Mouse (Mus musculus): ENCODE measurements at regions not wholly inside any gene's neighbourhood (a gene's known extent, or its start where the extent isn't known, plus 50 kb on each side); places are given as distances from the start of the nearest gene placed in this dataset.
A peak's percentile ranks its signal among the peaks of the same experiment; 100 is the strongest.

DNA sequence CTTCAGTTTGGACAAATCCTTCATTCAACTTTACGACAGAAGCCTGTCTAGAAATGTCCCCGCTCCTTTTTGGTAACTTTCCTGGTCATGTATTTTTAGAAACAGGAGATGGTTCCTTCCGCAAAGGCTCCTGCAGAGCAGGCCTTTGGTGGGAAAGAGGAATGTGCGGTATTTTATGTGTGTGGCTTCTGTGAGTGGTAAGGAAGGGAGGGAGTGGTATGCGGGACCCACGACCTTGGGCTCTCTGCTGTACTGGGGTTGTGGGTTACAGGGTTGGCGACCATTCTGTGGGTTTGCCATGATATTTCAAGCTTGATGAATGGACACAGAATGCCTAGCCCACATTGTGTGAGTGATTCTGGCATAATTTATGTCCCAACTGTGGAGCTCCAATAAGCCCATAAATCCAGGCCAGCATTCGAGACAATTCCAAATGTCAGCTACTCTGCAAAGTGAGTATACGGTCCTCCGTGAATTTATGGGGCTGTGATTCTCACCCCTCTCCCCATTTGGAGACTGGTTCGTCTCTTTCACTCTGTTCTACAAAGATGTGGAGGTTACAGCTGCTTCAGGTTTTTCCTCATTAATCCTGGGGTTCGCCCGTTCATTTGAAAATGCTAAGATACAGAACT is 109.3 kb upstream of the Rxfp2 start:
- H3K4me3 ChIP-seq (replicated peaks) = no peak overlapping the region
- H3K4me1 ChIP-seq = peaks cover 2% of the 10 kb centered on the region; the same call in 1 of the 2 replicates
- H3K9ac ChIP-seq = no peak overlapping the region
- WGBS = 51% methylated on average over 13 of the region's 13 CpGs
- no peak overlapping the region for H3K27ac ChIP-seq (replicated peaks)
- H3K36me3 ChIP-seq = no peaks in the 10 kb centered on the region
- no peaks in the 10 kb centered on the region for H3K27me3 ChIP-seq
- H3K9me3 ChIP-seq (replicated peaks) = no peaks in the 10 kb centered on the region
- ATAC-seq (ENCODE audit: insufficient number of reproducible peaks, low FRiP score, low TSS enrichment, low read depth) = 0 out of 2 replicates have a peak, but pooled peaks have one; percentile 29
- H3K4me2 ChIP-seq (replicated peaks) = no peak overlapping the region

- ATAC-seq (ENCODE audit: insufficient number of reproducible peaks, low FRiP score, low TSS enrichment, low read depth) = no peak
- Histone ChIP-seq H3K9me3 (replicated peaks) (no peaks in the 10 kb centered on the region), H3K4me2 (replicated peaks) (no peak overlapping the region), H3K4me1 (peaks cover 2% of the 10 kb centered on the region; the same call in 1 of the 2 replicates), H3K27me3 (no peaks in the 10 kb centered on the region), H3K9ac (no peak overlapping the region), H3K36me3 (no peaks in the 10 kb centered on the region), H3K27ac (replicated peaks) (no peak overlapping the region), H3K4me3 (replicated peaks) (no peak overlapping the region)
- WGBS = 35% methylated on average over 8 of the region's 8 CpGs
These were observed 108.5 kb upstream of the Rxfp2 start for GRCm38 (mm10) chr5:149909971-149910370.

GRCm38 (mm10) chr5:149911968-149912367 is 106.5 kb upstream of the Rxfp2 start:
- no peak overlapping the region for H3K27ac ChIP-seq (replicated peaks)
- H3K4me1 ChIP-seq = peaks cover 2% of the 10 kb centered on the region; the same call in 1 of the 2 replicates
- no peaks in the 10 kb centered on the region for H3K9me3 ChIP-seq (replicated peaks)
- no peak for ATAC-seq (ENCODE audit: insufficient number of reproducible peaks, low FRiP score, low TSS enrichment, low read depth)
- no peaks in the 10 kb centered on the region for H3K27me3 ChIP-seq
- 86% methylated on average over 8 of the region's 8 CpGs for WGBS
- H3K4me2 ChIP-seq (replicated peaks) = no peak overlapping the region
- H3K36me3 ChIP-seq = no peaks in the 10 kb centered on the region
- H3K9ac ChIP-seq = no peak overlapping the region
- H3K4me3 ChIP-seq (replicated peaks) = no peak overlapping the region

DNA sequence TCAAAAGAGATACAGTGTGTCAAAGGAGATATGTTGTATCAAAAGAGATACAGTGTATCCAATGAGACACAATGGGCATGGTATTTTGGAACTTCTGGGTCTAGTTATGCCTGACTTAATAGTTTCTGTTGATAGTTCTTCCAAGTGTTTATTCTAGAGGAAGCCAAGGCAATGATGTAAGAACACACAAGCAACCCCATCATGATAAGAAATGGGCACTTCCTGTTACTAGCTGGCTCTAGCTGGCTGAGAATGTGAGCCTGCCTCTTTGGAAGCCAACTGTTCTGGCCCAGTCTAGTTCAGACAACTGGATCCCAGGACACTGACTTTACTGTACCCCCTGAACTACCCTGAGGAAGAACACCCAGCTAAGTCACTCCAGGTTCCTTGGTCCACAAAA is 102.7 kb upstream of the Rxfp2 start:
- H3K9me3 ChIP-seq (replicated peaks) = no peaks in the 10 kb centered on the region
- H3K9ac ChIP-seq = no peak overlapping the region
- ATAC-seq (ENCODE audit: insufficient number of reproducible peaks, low FRiP score, low TSS enrichment, low read depth) = no peak
- H3K27ac ChIP-seq (replicated peaks) = no peak overlapping the region
- no peaks in the 10 kb centered on the region for H3K4me1 ChIP-seq
- no peaks in the 10 kb centered on the region for H3K36me3 ChIP-seq
- no peak overlapping the region for H3K4me3 ChIP-seq (replicated peaks)
- no peak overlapping the region for H3K4me2 ChIP-seq (replicated peaks)
- H3K27me3 ChIP-seq = no peaks in the 10 kb centered on the region

DNA sequence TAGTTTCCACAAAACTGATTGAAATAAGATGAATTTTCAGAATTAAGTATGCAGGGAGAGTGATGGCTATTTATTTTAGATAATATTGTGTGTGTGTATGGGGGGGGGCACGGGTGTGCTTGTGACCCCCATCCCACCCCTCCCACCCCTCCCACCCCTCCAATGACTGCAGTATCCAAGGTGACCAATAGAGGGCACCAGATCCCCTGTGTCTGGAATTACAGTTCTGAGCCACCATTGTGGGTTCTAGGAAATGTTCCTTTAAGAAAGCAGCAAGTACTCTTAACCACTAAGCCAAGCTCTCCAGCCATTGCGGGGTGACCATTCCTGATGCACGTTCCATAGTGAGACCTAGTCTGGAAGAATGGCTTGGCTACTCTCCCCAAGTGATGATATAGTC is 101.1 kb upstream of the Rxfp2 start:
- ATAC-seq (ENCODE audit: insufficient number of reproducible peaks, low FRiP score, low TSS enrichment, low read depth) = no peak
- WGBS = 31% methylated on average over 3 of the region's 3 CpGs
- no peak overlapping the region for H3K4me2 ChIP-seq (replicated peaks)
- no peaks in the 10 kb centered on the region for H3K27me3 ChIP-seq
- H3K36me3 ChIP-seq = no peaks in the 10 kb centered on the region
- no peak overlapping the region for H3K9ac ChIP-seq
- no peak overlapping the region for H3K4me3 ChIP-seq (replicated peaks)
- no peaks in the 10 kb centered on the region for H3K4me1 ChIP-seq
- no peaks in the 10 kb centered on the region for H3K9me3 ChIP-seq (replicated peaks)
- no peak overlapping the region for H3K27ac ChIP-seq (replicated peaks)

DNA sequence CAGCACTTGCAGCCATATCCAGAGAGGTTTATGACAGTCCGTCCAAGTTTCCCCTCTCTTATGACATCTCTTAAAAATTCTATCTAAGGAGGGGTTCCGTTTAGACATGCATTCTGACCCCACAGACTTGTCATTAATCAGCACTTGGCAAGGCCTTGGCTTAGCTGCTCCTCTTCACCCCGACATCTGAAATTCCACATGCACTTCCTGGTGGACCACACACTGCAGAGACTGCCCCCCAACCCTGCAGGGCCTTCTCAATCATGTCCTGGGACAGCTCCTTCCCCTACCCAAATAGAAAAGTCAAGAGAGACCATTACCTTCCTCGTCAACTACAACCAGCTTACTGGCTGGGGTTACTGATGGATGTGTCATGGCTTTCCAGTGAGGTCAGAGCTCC is 99.4 kb upstream of the Rxfp2 start:
- no peak overlapping the region for H3K4me3 ChIP-seq (replicated peaks)
- no peaks in the 10 kb centered on the region for H3K9me3 ChIP-seq (replicated peaks)
- no peak overlapping the region for H3K9ac ChIP-seq
- H3K4me1 ChIP-seq = no peaks in the 10 kb centered on the region
- no peak overlapping the region for H3K4me2 ChIP-seq (replicated peaks)
- H3K36me3 ChIP-seq = no peaks in the 10 kb centered on the region
- H3K27me3 ChIP-seq = no peaks in the 10 kb centered on the region
- 62% methylated on average over 4 of the region's 4 CpGs for WGBS
- H3K27ac ChIP-seq (replicated peaks) = no peak overlapping the region
- ATAC-seq (ENCODE audit: insufficient number of reproducible peaks, low FRiP score, low TSS enrichment, low read depth) = no peak

GRCm38 (mm10) chr5:149920326-149920725 is 98.1 kb upstream of the Rxfp2 start:
- no peak overlapping the region for H3K9ac ChIP-seq
- H3K4me2 ChIP-seq (replicated peaks) = no peak overlapping the region
- no peaks in the 10 kb centered on the region for H3K4me1 ChIP-seq
- H3K9me3 ChIP-seq (replicated peaks) = no peaks in the 10 kb centered on the region
- no peak for ATAC-seq (ENCODE audit: insufficient number of reproducible peaks, low FRiP score, low TSS enrichment, low read depth)
- H3K27ac ChIP-seq (replicated peaks) = no peak overlapping the region
- H3K36me3 ChIP-seq = no peaks in the 10 kb centered on the region
- 80% methylated on average over 4 of the region's 4 CpGs for WGBS
- H3K27me3 ChIP-seq = no peaks in the 10 kb centered on the region
- H3K4me3 ChIP-seq (replicated peaks) = no peak overlapping the region

DNA sequence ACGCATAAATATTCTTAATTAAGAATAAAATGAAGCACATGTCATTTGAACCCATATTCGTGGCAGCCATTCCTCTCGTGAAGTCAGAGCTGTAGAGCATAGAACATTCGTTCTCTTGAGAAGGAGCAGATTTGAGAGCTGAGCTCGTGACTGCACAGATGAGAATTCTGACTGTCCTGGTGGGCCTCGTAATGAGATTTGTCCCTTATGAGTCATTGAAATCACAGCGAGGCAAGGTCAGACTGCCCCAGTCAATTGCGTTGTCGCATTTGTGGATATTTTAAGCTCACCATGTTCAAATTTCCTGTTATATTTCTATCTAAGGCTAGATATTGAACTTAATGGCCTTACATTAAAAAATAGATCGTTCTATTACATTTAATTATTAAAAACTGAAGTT is 94.0 kb upstream of the Rxfp2 start:
- no peaks in the 10 kb centered on the region for H3K9me3 ChIP-seq (replicated peaks)
- H3K27ac ChIP-seq (replicated peaks) = no peak overlapping the region
- H3K36me3 ChIP-seq = no peaks in the 10 kb centered on the region
- H3K4me1 ChIP-seq = no peaks in the 10 kb centered on the region
- no peak for ATAC-seq (ENCODE audit: insufficient number of reproducible peaks, low FRiP score, low TSS enrichment, low read depth)
- WGBS = 87% methylated on average over 10 of the region's 10 CpGs
- no peaks in the 10 kb centered on the region for H3K27me3 ChIP-seq
- no peak overlapping the region for H3K4me3 ChIP-seq (replicated peaks)
- H3K9ac ChIP-seq = no peak overlapping the region
- no peak overlapping the region for H3K4me2 ChIP-seq (replicated peaks)

- 59% methylated on average over 2 of the region's 2 CpGs for WGBS
- Histone ChIP-seq H3K27ac (replicated peaks) (no peak overlapping the region), H3K9me3 (replicated peaks) (no peaks in the 10 kb centered on the region), H3K4me3 (replicated peaks) (no peak overlapping the region), H3K4me2 (replicated peaks) (no peak overlapping the region), H3K4me1 (no peaks in the 10 kb centered on the region), H3K9ac (no peak overlapping the region), H3K27me3 (no peaks in the 10 kb centered on the region), H3K36me3 (no peaks in the 10 kb centered on the region)
- ATAC-seq (ENCODE audit: insufficient number of reproducible peaks, low FRiP score, low TSS enrichment, low read depth) = no peak
These were observed 91.7 kb upstream of the Rxfp2 start for GRCm38 (mm10) chr5:149926786-149927185.

- ATAC-seq (ENCODE audit: insufficient number of reproducible peaks, low FRiP score, low TSS enrichment, low read depth) = no peak
- WGBS = 65% methylated on average over 9 of the region's 9 CpGs
- Histone ChIP-seq H3K4me3 (replicated peaks) (no peak overlapping the region), H3K4me1 (no peaks in the 10 kb centered on the region), H3K9ac (no peak overlapping the region), H3K4me2 (replicated peaks) (no peak overlapping the region), H3K27me3 (no peaks in the 10 kb centered on the region), H3K9me3 (replicated peaks) (no peaks in the 10 kb centered on the region), H3K27ac (replicated peaks) (no peak overlapping the region), H3K36me3 (no peaks in the 10 kb centered on the region)
These were observed 86.8 kb upstream of the Rxfp2 start for GRCm38 (mm10) chr5:149931574-149932161.

DNA sequence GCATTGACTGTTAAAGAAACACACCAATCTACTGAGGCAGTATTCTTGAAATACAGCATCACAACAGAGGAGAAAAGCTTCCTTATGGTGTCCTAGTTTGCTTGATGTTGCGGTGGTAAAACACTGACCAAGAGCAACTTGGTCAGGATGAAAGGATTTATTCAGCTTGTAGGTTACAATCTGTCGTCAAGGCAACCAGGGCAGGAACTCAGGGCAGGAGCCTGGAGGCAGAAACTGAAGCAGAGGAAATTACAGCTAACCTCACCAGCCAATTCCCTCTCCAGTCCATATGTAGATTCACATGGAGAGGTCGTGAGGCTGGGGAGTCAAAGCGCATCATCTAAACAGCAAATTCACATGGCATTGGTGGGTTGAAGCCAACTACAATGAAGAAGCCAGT is 86.3 kb upstream of the Rxfp2 start:
- 34% methylated on average over 4 of the region's 4 CpGs for WGBS
- Histone ChIP-seq H3K4me1 (no peaks in the 10 kb centered on the region), H3K36me3 (no peaks in the 10 kb centered on the region), H3K27me3 (no peaks in the 10 kb centered on the region), H3K9ac (no peak overlapping the region), H3K9me3 (replicated peaks) (no peaks in the 10 kb centered on the region), H3K4me3 (replicated peaks) (no peak overlapping the region), H3K4me2 (replicated peaks) (no peak overlapping the region), H3K27ac (replicated peaks) (no peak overlapping the region)
- no peak for ATAC-seq (ENCODE audit: insufficient number of reproducible peaks, low FRiP score, low TSS enrichment, low read depth)

GRCm38 (mm10) chr5:149945651-149946050 is 72.8 kb upstream of the Rxfp2 start:
- no peak overlapping the region for H3K4me2 ChIP-seq (replicated peaks)
- no peak overlapping the region for H3K27ac ChIP-seq (replicated peaks)
- no peaks in the 10 kb centered on the region for H3K36me3 ChIP-seq
- no peaks in the 10 kb centered on the region for H3K27me3 ChIP-seq
- no peak overlapping the region for H3K9ac ChIP-seq
- ATAC-seq (ENCODE audit: insufficient number of reproducible peaks, low FRiP score, low TSS enrichment, low read depth) = no peak
- H3K4me1 ChIP-seq = no peaks in the 10 kb centered on the region
- H3K4me3 ChIP-seq (replicated peaks) = no peak overlapping the region
- H3K9me3 ChIP-seq (replicated peaks) = no peaks in the 10 kb centered on the region
